Mouse (Mus musculus) gastrocnemius, postnatal 25 days (tissue): Measurements from ENCODE around the gene Actr10. TPM values are rescaled to one million over a fixed set of nuclear protein-coding genes. Genes with fewer than 3 reads are reported as not detected.

ENCODE experiments used
- total RNA-seq, 2 experiments: library from RNA; stranded (reverse); gene quantifications; 1 replicate in 1 of 2; 2 replicates in 1 of 2; pipeline ENCODE4 v1.2.3; 2021

Actr10 gene
- total RNA-seq, 2 experiments from 2014 or later = 84.6 to 87.0 TPM

Other genes starting within 250 kb of the Actr10 start
- gene Frmd6, start 112.3 kb upstream of the Actr10 start, total RNA-seq = 10 to 100 TPM; 13.6 to 16.1 TPM
- gene Psma3, start 36.8 kb downstream of the Actr10 start, total RNA-seq = 100 to 1,000 TPM; 326 to 347 TPM
- gene Arid4a, start 78.1 kb downstream of the Actr10 start, total RNA-seq = 1 to 10 TPM; 7.8 to 8.1 TPM
- gene Tomm20l, start 173.6 kb downstream of the Actr10 start, total RNA-seq = not detected
- 10 to 100 TPM; 25.5 to 32.6 TPM for gene Timm9, start 198.8 kb downstream of the Actr10 start, total RNA-seq
- 1 to 10 TPM; 2.8 to 3.6 TPM for gene 2700049A03Rik, start 199.0 kb downstream of the Actr10 start, total RNA-seq